Mouse (Mus musculus) liver, postnatal 0 days (tissue): ENCODE measurements at regions not wholly inside any gene's neighbourhood (a gene's known extent, or its start where the extent isn't known, plus 50 kb on each side); places are given as distances from the start of the nearest gene placed in this dataset.

Experiments used
- ATAC-seq: fragments of 200-750 bp; cut with Nextera tagmentation; 2 replicates; pipeline ENCODE4 v1.8.0; 2017; ENCODE audit warnings: mild to moderate bottlenecking, moderate library complexity
- DNase-seq: peaks from one replicate; pipeline ENCODE4 v3.0.0-alpha.2; 2016
- H3K27ac ChIP-seq: fragments of 300-500 bp; sonication (generic); 2 replicates; pipeline ENCODE4 v1.5.1; 2014; ENCODE audit warnings: antibody characterized with exemption, moderate library complexity, mild to moderate bottlenecking, low read depth
- H3K27me3 ChIP-seq: fragments of 300-500 bp; sonication (generic); 2 replicates; pipeline ENCODE4 v1.6.1; 2014; ENCODE audit warnings: low read length, control low read depth, mixed read lengths; ENCODE audit not compliant: insufficient read depth
- H3K36me3 ChIP-seq: fragments of 300-500 bp; sonication (generic); replicated peaks from 2 replicates; pipeline ENCODE4 v1.6.1; 2014; ENCODE audit warnings: mild to moderate bottlenecking, control low read depth, low read length, moderate library complexity, mixed read lengths; ENCODE audit not compliant: insufficient read depth
- H3K4me1 ChIP-seq: fragments of 300-500 bp; sonication (generic); 2 replicates; pipeline ENCODE4 v1.6.1; 2014; ENCODE audit warnings: antibody characterized with exemption, mild to moderate bottlenecking, control low read depth; ENCODE audit not compliant: insufficient read depth
- H3K4me2 ChIP-seq: fragments of 300-500 bp; sonication (generic); 2 replicates; pipeline ENCODE4 v1.6.1; 2014; ENCODE audit warnings: low read depth, mild to moderate bottlenecking, low read length, moderate library complexity, mixed read lengths
- H3K4me3 ChIP-seq: fragments of 300-500 bp; sonication (generic); 2 replicates; pipeline ENCODE4 v1.5.1; 2014; ENCODE audit warnings: low read depth, low read length
- H3K9ac ChIP-seq: fragments of 300-500 bp; sonication (generic); replicated peaks from 2 replicates; pipeline ENCODE4 v1.6.1; 2014; ENCODE audit warnings: mild to moderate bottlenecking, moderate library complexity
- H3K9me3 ChIP-seq: fragments of 300-500 bp; sonication (generic); 2 replicates; pipeline ENCODE4 v1.6.1; 2016; ENCODE audit warnings: mild to moderate bottlenecking, control low read depth, low read length, mixed read lengths
- CTCF ChIP-seq: sonication (generic); IDR thresholded peaks from 2 replicates; pipeline ENCODE4 v1.5.1; 2016; ENCODE audit warnings: antibody characterized with exemption, low read depth
- EP300 ChIP-seq: IDR thresholded peaks from 2 replicates; pipeline ENCODE4 v1.6.1; 2016; ENCODE audit warnings: antibody characterized with exemption, low read depth, mild to moderate bottlenecking
- WGBS: fragments of 180-500 bp; shearing (Covaris S2); extraction: QIAGEN DNeasy Blood & Tissue Kit; methylation state at CpG from one replicate; pipeline ENCODE4 v1.1.7; 2014; ENCODE audit not compliant: insufficient replicate concordance; 5-methylcytosine and 5-hydroxymethylcytosine counted together

GRCm38 (mm10) chr8:10830835-10831234, 177.4 kb downstream of the Irs2 start:
- Histone ChIP-seq H3K4me2 (no peak overlapping the region), H3K9ac (no peak overlapping the region), H3K27me3 (no peaks in the 10 kb centered on the region), H3K9me3 (no peaks in the 10 kb centered on the region), H3K27ac (no peak overlapping the region), H3K36me3 (no peaks in the 10 kb centered on the region), H3K4me1 (no peaks in the 10 kb centered on the region), H3K4me3 (no peak overlapping the region)
- ATAC-seq, result peak; percentile 47; the same call in 1 of the 2 replicates
- peak; percentile 54 for DNase-seq
- TF ChIP-seq EP300 (no peak), CTCF (no peak)
- WGBS, result 77% methylated on average over 10 of the region's 10 CpGs

- ATAC-seq (no peak), DNase-seq (no peak)
- H3K27me3 ChIP-seq, result no peaks in the 10 kb centered on the region
- H3K4me1 ChIP-seq, result no peaks in the 10 kb centered on the region
- TF ChIP-seq CTCF (no peak), EP300 (no peak)
- 32% methylated on average over 9 of the region's 9 CpGs for WGBS
- H3K4me3 ChIP-seq, result no peak overlapping the region
- H3K9me3 ChIP-seq, result no peaks in the 10 kb centered on the region
- H3K36me3 ChIP-seq, result no peaks in the 10 kb centered on the region
- no peak overlapping the region for H3K4me2 ChIP-seq
- no peak overlapping the region for H3K9ac ChIP-seq
- no peak overlapping the region for H3K27ac ChIP-seq
Observed at GRCm38 (mm10) chr8:10828580-10828979, 179.7 kb downstream of the Irs2 start.

- no peaks in the 10 kb centered on the region for H3K36me3 ChIP-seq
- no peaks in the 10 kb centered on the region for H3K9me3 ChIP-seq
- DNase-seq, result no peak
- H3K9ac ChIP-seq, result no peak overlapping the region
- H3K27ac ChIP-seq, result no peak overlapping the region
- TF ChIP-seq EP300 (no peak), CTCF (peak; percentile 55)
- WGBS, result 60% methylated on average over 6 of the region's 6 CpGs
- H3K4me3 ChIP-seq, result no peak overlapping the region
- no peaks in the 10 kb centered on the region for H3K4me1 ChIP-seq
- H3K27me3 ChIP-seq, result no peaks in the 10 kb centered on the region
- ATAC-seq, result no peak
- no peak overlapping the region for H3K4me2 ChIP-seq
Observed at GRCm38 (mm10) chr8:10827560-10827959, 180.7 kb downstream of the Irs2 start.

- no peaks in the 10 kb centered on the region for H3K4me1 ChIP-seq
- no peak overlapping the region for H3K27ac ChIP-seq
- H3K9ac ChIP-seq, result no peak overlapping the region
- H3K9me3 ChIP-seq, result no peaks in the 10 kb centered on the region
- H3K4me3 ChIP-seq, result no peak overlapping the region
- no peak overlapping the region for H3K4me2 ChIP-seq
- no peak for TF ChIP-seq EP300
- TF ChIP-seq CTCF, result no peak
- no peaks in the 10 kb centered on the region for H3K27me3 ChIP-seq
- WGBS, result 70% methylated on average over 4 of the region's 4 CpGs
- no peaks in the 10 kb centered on the region for H3K36me3 ChIP-seq
- DNase-seq, result no peak
- no peak for ATAC-seq
Observed at GRCm38 (mm10) chr8:10825981-10826380, 182.3 kb downstream of the Irs2 start.

GRCm38 (mm10) chr8:10825192-10825926, 182.9 kb downstream of the Irs2 start:
- Histone ChIP-seq H3K9me3 (no peaks in the 10 kb centered on the region), H3K4me1 (no peaks in the 10 kb centered on the region), H3K27me3 (no peaks in the 10 kb centered on the region), H3K4me2 (no peak overlapping the region), H3K4me3 (no peak overlapping the region), H3K36me3 (no peaks in the 10 kb centered on the region), H3K9ac (no peak overlapping the region), H3K27ac (no peak overlapping the region)
- DNase-seq, result no peak
- TF ChIP-seq CTCF, result no peak
- no peak for TF ChIP-seq EP300
- 62% methylated on average over 10 of the region's 10 CpGs for WGBS
- no peak for ATAC-seq

GRCm38 (mm10) chr8:10821901-10822300, 186.4 kb downstream of the Irs2 start:
- H3K4me1 ChIP-seq, result no peaks in the 10 kb centered on the region
- TF ChIP-seq CTCF (no peak), EP300 (no peak)
- H3K27ac ChIP-seq, result no peak overlapping the region
- no peak overlapping the region for H3K9ac ChIP-seq
- H3K4me3 ChIP-seq, result no peak overlapping the region
- H3K9me3 ChIP-seq, result no peaks in the 10 kb centered on the region
- ATAC-seq (no peak), DNase-seq (no peak)
- WGBS, result 77% methylated on average over 2 of the region's 2 CpGs
- no peak overlapping the region for H3K4me2 ChIP-seq
- H3K36me3 ChIP-seq, result no peaks in the 10 kb centered on the region
- H3K27me3 ChIP-seq, result no peaks in the 10 kb centered on the region

- TF ChIP-seq EP300 (no peak), CTCF (no peak)
- DNase-seq, result no peak
- ATAC-seq, result no peak; the same call in 1 of the 2 replicates
Observed at GRCm38 (mm10) chr8:10814499-10814898, 193.8 kb downstream of the Irs2 start.

More at GRCm38 (mm10) chr8:10814499-10814898, 193.8 kb downstream of the Irs2 start:
- Histone ChIP-seq H3K9ac (no peak overlapping the region), H3K27ac (no peak overlapping the region), H3K27me3 (no peaks in the 10 kb centered on the region), H3K4me3 (no peak overlapping the region), H3K36me3 (no peaks in the 10 kb centered on the region), H3K9me3 (no peaks in the 10 kb centered on the region), H3K4me1 (no peaks in the 10 kb centered on the region), H3K4me2 (no peak overlapping the region)
- 79% methylated on average over 7 of the region's 7 CpGs for WGBS
